ENCODE assay signal across 13 mouse cellular contexts in the genomic region with DNA sequence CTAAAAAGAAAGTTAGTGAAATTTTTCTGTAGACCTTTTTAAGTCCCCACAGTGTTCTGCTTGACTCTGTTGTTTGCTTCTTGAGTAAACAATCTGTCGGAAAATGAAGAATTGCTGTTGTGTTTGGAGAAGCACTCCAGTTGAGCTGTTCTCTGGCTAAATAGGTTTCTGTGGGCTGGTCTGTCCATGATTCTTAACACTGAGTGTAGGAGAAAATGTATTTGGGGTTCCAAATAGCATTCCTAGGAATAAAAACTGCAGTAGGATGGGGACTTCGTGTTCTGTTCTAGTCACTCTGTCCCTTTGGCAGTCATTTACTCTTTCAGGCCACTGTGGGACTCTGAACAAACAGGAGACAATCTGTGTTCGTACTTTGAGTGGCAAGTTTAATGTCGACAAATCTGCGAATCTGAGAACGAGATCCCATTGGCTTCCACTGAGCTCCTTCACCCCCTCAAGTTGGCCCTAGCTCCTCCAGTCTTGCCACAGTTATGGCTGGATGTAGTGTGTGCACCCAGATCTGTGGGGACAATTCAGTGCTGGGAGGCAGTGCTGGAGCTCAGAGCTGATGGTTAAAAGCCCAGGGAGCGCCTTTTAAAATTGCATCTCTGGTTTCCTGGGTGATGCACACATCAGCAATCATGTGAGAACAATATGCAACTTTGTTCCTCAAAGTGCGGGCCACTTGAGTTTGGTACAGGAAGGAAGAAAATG.
DNase-seq lines count a peak whose midpoint lies in the region; ATAC-seq and TF ChIP-seq lines count a peak whose summit lies in the region.
"Had no signal": no experiment of that assay in that cellular context is flagged by ENCODE, and none has a peak within 500 bp of the region (broad histone marks: within the 10 kb centered on the region; RNA-seq: fewer than 3 reads in every experiment).

No protein-coding gene starts in this region.

- ATAC-seq in forebrain, embryonic 15.5 days (replicated peaks): peak; percentile 75
- ATAC-seq in midbrain, postnatal 0 days (ENCODE audit: low FRiP score): no peak
- no peak for ATAC-seq in midbrain, embryonic 16.5 days
- ATAC-seq in kidney, embryonic 16.5 days (ENCODE audit: low FRiP score, low TSS enrichment): no peak

- H3K4me1 ChIP-seq in forebrain, embryonic 15.5 days: no peaks in the 10 kb centered on the region
- H3K4me1 ChIP-seq in forebrain, embryonic 10.5 days: no peaks in the 10 kb centered on the region
- no peaks in the 10 kb centered on the region for H3K4me1 ChIP-seq in midbrain, postnatal 0 days (ENCODE audit: insufficient read depth, low read length)
- H3K4me1 ChIP-seq in midbrain, embryonic 16.5 days (ENCODE audit: control insufficient read depth, insufficient read depth, low read length): no peaks in the 10 kb centered on the region
- no peaks in the 10 kb centered on the region for H3K4me1 ChIP-seq in kidney, embryonic 16.5 days (ENCODE audit: insufficient read depth, low read length)
- H3K4me1 ChIP-seq: embryonic facial prominence, embryonic 13.5 days; limb, embryonic 15.5 days had no signal

- intact Hi-C loops in left cerebral cortex, postnatal 25 days (cut with DNase I): loop anchor here (2.0 kb wide), 1 partner anchor 78 kb away; no protein-coding TSS in a partner anchor

- no peaks in the 10 kb centered on the region for H3K27me3 ChIP-seq in forebrain, embryonic 15.5 days
- no peaks in the 10 kb centered on the region for H3K27me3 ChIP-seq in forebrain, embryonic 10.5 days (ENCODE audit: poor library complexity, severe bottlenecking)
- H3K27me3 ChIP-seq in midbrain, postnatal 0 days (ENCODE audit: insufficient read depth, low read length): no peaks in the 10 kb centered on the region
- H3K27me3 ChIP-seq in midbrain, embryonic 16.5 days (ENCODE audit: control insufficient read depth, insufficient read depth, low read depth, low read length): no peaks in the 10 kb centered on the region
- no peaks in the 10 kb centered on the region for H3K27me3 ChIP-seq in kidney, embryonic 16.5 days (ENCODE audit: insufficient read depth, low read length)
- H3K27me3 ChIP-seq: embryonic facial prominence, embryonic 13.5 days; limb, embryonic 15.5 days had no signal

- no peak for TF ChIP-seq CTCF in midbrain, postnatal 0 days (IDR thresholded peaks at IDR 0.05)

- H3K9ac ChIP-seq in forebrain, embryonic 15.5 days (replicated peaks): no peak overlapping the region
- H3K9ac ChIP-seq in midbrain, postnatal 0 days (replicated peaks; ENCODE audit: low read length, poor library complexity, severe bottlenecking): no peak overlapping the region
- no peak overlapping the region for H3K9ac ChIP-seq in midbrain, embryonic 16.5 days (ENCODE audit: low read depth, low read length)
- no peak overlapping the region for H3K9ac ChIP-seq in kidney, embryonic 16.5 days (replicated peaks; ENCODE audit: low read length)
- H3K9ac ChIP-seq: embryonic facial prominence, embryonic 13.5 days; limb, embryonic 15.5 days had no signal

- 57% methylated on average over 8 of the region's 8 CpGs for WGBS in forebrain, embryonic 15.5 days
- WGBS in forebrain, embryonic 10.5 days: 87% methylated on average over 8 of the region's 8 CpGs
- 75% methylated on average over 8 of the region's 8 CpGs for WGBS in midbrain, postnatal 0 days
- 72% methylated on average over 8 of the region's 8 CpGs for WGBS in midbrain, embryonic 16.5 days
- 70% methylated on average over 8 of the region's 8 CpGs for WGBS in kidney, embryonic 16.5 days

- no peak overlapping the region for H3K27ac ChIP-seq in forebrain, embryonic 15.5 days (replicated peaks)
- no peak overlapping the region for H3K27ac ChIP-seq in forebrain, embryonic 10.5 days
- no peak overlapping the region for H3K27ac ChIP-seq in midbrain, postnatal 0 days (ENCODE audit: low read depth, low read length)
- H3K27ac ChIP-seq in midbrain, embryonic 16.5 days (ENCODE audit: low read length): no peak overlapping the region
- no peak overlapping the region for H3K27ac ChIP-seq in kidney, embryonic 16.5 days (ENCODE audit: low read length)
- H3K27ac ChIP-seq: embryonic facial prominence, embryonic 13.5 days; limb, embryonic 15.5 days had no signal

- H3K36me3 ChIP-seq in forebrain, embryonic 15.5 days: no peaks in the 10 kb centered on the region
- H3K36me3 ChIP-seq in forebrain, embryonic 10.5 days (replicated peaks): no peaks in the 10 kb centered on the region
- H3K36me3 ChIP-seq in midbrain, postnatal 0 days (ENCODE audit: insufficient read depth, low read length): no peaks in the 10 kb centered on the region
- H3K36me3 ChIP-seq in midbrain, embryonic 16.5 days (ENCODE audit: control insufficient read depth, insufficient read depth, low read length): no peaks in the 10 kb centered on the region
- H3K36me3 ChIP-seq in kidney, embryonic 16.5 days (ENCODE audit: insufficient read depth, low read length): no peaks in the 10 kb centered on the region
- H3K36me3 ChIP-seq: embryonic facial prominence, embryonic 13.5 days; limb, embryonic 15.5 days had no signal

- no peak for DNase-seq in forebrain, embryonic 10.5 days (ENCODE audit: extremely low spot score, low spot score)
- peak; percentile 38 for DNase-seq in midbrain, postnatal 0 days (ENCODE audit: low spot score)
- peak; percentile 17 to 56 for DNase-seq in left cerebral cortex, postnatal 25 days (ENCODE audit: low spot score in 2 of 2)
- peak; percentile 34 for DNase-seq in telencephalon, adult 2 months (ENCODE audit: low read depth, low spot score)
- no peak for DNase-seq in thymus, postnatal 4 days
- DNase-seq: cerebellum, postnatal 10 days; kidney, postnatal 14 days had no signal

- H3K9me3 ChIP-seq in forebrain, embryonic 15.5 days: no peaks in the 10 kb centered on the region
- H3K9me3 ChIP-seq in forebrain, embryonic 10.5 days: no peaks in the 10 kb centered on the region
- H3K9me3 ChIP-seq in midbrain, postnatal 0 days (ENCODE audit: low read length): no peaks in the 10 kb centered on the region
- H3K9me3 ChIP-seq in midbrain, embryonic 16.5 days (replicated peaks; ENCODE audit: control insufficient read depth, low read length, poor library complexity, severe bottlenecking): no peaks in the 10 kb centered on the region
- H3K9me3 ChIP-seq in kidney, embryonic 16.5 days (ENCODE audit: low read length): no peaks in the 10 kb centered on the region
- H3K9me3 ChIP-seq: embryonic facial prominence, embryonic 13.5 days; limb, embryonic 15.5 days had no signal

- no peak overlapping the region for H3K4me3 ChIP-seq in forebrain, embryonic 15.5 days
- H3K4me3 ChIP-seq in forebrain, embryonic 10.5 days: no peak overlapping the region
- H3K4me3 ChIP-seq in midbrain, postnatal 0 days (ENCODE audit: low read depth, low read length): no peak overlapping the region
- no peak overlapping the region for H3K4me3 ChIP-seq in midbrain, embryonic 16.5 days (ENCODE audit: low read depth, low read length)
- H3K4me3 ChIP-seq in kidney, embryonic 16.5 days (ENCODE audit: low read length): no peak overlapping the region
- H3K4me3 ChIP-seq: embryonic facial prominence, embryonic 13.5 days; limb, embryonic 15.5 days had no signal

- no peak overlapping the region for H3K4me2 ChIP-seq in forebrain, embryonic 15.5 days (replicated peaks)
- H3K4me2 ChIP-seq in midbrain, postnatal 0 days (ENCODE audit: low read depth, low read length, poor library complexity, severe bottlenecking): no peak overlapping the region
- no peak overlapping the region for H3K4me2 ChIP-seq in midbrain, embryonic 16.5 days (ENCODE audit: low read length)
- H3K4me2 ChIP-seq in kidney, embryonic 16.5 days (replicated peaks; ENCODE audit: low read depth, low read length): no peak overlapping the region
- H3K4me2 ChIP-seq: embryonic facial prominence, embryonic 13.5 days; heart, embryonic 11.5 days; limb, embryonic 15.5 days had no signal

Comparison
In these comparisons a context has a peak if more than half of its experiments do, and no peak if none do; other contexts are left out.
1. DNase-seq: peak in midbrain, postnatal 0 days (single experiment), left cerebral cortex, postnatal 25 days (2 of 2) and telencephalon, adult 2 months (single experiment); none in forebrain, embryonic 10.5 days (single experiment) and thymus, postnatal 4 days (single experiment).